Comparison of ENCODE assay signal across 20 mouse cellular contexts in the genomic region with DNA sequence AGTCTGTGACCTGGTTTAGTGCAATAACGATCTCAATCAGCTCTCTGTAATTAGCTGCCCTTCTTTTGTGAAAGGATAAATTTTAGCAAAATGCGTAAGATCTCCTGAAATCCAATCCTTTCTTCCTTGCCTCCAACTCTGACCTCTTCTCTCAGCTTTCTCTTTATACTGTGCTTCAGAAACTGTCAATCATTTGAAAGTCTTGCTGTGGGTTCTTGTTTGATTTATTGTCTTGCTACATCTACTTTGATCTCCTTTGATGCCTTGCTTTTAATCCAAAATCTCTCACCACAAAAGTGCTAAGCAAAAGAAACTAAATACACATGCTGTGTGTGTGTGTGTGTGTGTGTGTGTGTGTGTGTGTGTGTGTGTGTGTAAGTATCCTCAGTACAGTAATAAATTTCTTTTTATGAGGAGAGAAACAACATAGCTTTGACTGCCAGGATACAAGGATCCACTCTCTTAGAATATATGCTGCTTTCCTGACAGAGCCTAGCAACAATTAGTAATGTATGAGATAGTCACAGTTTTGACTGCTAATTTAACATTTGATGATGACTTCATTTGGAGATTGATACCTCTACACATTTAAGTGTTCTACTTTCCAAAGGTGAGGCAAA.
"Had no signal": no experiment of that assay in that cellular context is flagged by ENCODE, and none has a peak within 500 bp of the region (broad histone marks: within the 10 kb centered on the region; RNA-seq: fewer than 3 reads in every experiment).

No protein-coding gene starts in this region.

- H3K4me1 ChIP-seq: limb, embryonic 13.5 days; liver, embryonic 12.5 days; liver, embryonic 15.5 days; lung, embryonic 15.5 days; neural tube, embryonic 13.5 days; stomach, embryonic 15.5 days had no signal

- H3K4me3 ChIP-seq: layer of hippocampus, adult 2 months; limb, embryonic 10.5 days; limb, embryonic 13.5 days; liver, embryonic 12.5 days; liver, embryonic 15.5 days; lung, embryonic 15.5 days; myocyte; neural tube, embryonic 13.5 days; stomach, embryonic 15.5 days had no signal

- H3K4me2 ChIP-seq: limb, embryonic 13.5 days; liver, embryonic 12.5 days; liver, embryonic 15.5 days; lung, embryonic 15.5 days; neural tube, embryonic 13.5 days; stomach, embryonic 15.5 days had no signal

- ATAC-seq: intestine, embryonic 16.5 days; liver, embryonic 12.5 days had no signal

- H3K36me3 ChIP-seq: limb, embryonic 10.5 days; limb, embryonic 13.5 days; liver, embryonic 12.5 days; liver, embryonic 15.5 days; lung, embryonic 15.5 days; neural tube, embryonic 13.5 days; stomach, embryonic 15.5 days had no signal

- H3K9me3 ChIP-seq: limb, embryonic 10.5 days; limb, embryonic 13.5 days; liver, embryonic 12.5 days; liver, embryonic 15.5 days; lung, embryonic 15.5 days; neural tube, embryonic 13.5 days; stomach, embryonic 15.5 days had no signal

- H3K27me3 ChIP-seq: limb, embryonic 13.5 days; liver, embryonic 12.5 days; liver, embryonic 15.5 days; lung, embryonic 15.5 days; neural tube, embryonic 13.5 days; stomach, embryonic 15.5 days had no signal

- H3K27ac ChIP-seq: layer of hippocampus, adult 2 months; limb, embryonic 10.5 days; limb, embryonic 13.5 days; liver, embryonic 12.5 days; liver, embryonic 15.5 days; lung, embryonic 15.5 days; neural tube, embryonic 13.5 days; stomach, embryonic 15.5 days had no signal

- DNase-seq: kidney, adult 18-20 months; kidney, adult 9 months; kidney, postnatal 25 days; layer of hippocampus, adult 9-11 months; liver; lung, adult 18-20 months; retina, postnatal 1 day; right cerebral cortex, postnatal 25 days; spleen, adult 18-20 months; thymus, postnatal 25 days had no signal

- H3K9ac ChIP-seq: limb, embryonic 13.5 days; liver, embryonic 12.5 days; liver, embryonic 15.5 days; lung, embryonic 15.5 days; neural tube, embryonic 13.5 days; stomach, embryonic 15.5 days had no signal
